In genomic region chr1:55732951-55733350, GRCm38 (mm10) we compare ENCODE assay signal across 18 mouse cellular contexts.
DNase-seq lines count a peak whose midpoint lies in the region; ATAC-seq and TF ChIP-seq lines count a peak whose summit lies in the region.
"Had no signal": no experiment of that assay in that cellular context is flagged by ENCODE, and none has a peak within 500 bp of the region (broad histone marks: within the 10 kb centered on the region; RNA-seq: fewer than 3 reads in every experiment).

No protein-coding gene starts in this region.

- H3K27ac ChIP-seq in left cerebral cortex, adult 2 months = peak overlapping the region; percentile 18
- H3K27ac ChIP-seq: embryonic facial prominence, embryonic 10.5 days; forebrain, embryonic 10.5 days; heart, adult 2 months; hindbrain, embryonic 12.5 days; stomach, embryonic 15.5 days had no signal

- TF ChIP-seq CTCF in left cerebral cortex, adult 2 months (IDR thresholded peaks at IDR 0.05) = no peak

- peak; percentile 56 to 78 for DNase-seq in adrenal gland, adult (ENCODE audit: inconsistent age in 2 of 2, low spot score in 1 of 2)
- DNase-seq in adrenal gland, postnatal 4 days (ENCODE audit: low spot score in 2 of 2) = no peak
- DNase-seq in left cerebral cortex, adult 2 months (ENCODE audit: extremely low spot score in 1 of 2, low spot score in 2 of 2) = no peak
- no peak for DNase-seq in left cerebral cortex, adult 9 months (ENCODE audit: low spot score in 2 of 2)
- peak; percentile 55 to 74 for DNase-seq in kidney, adult 8-10 months
- peak; percentile 28 to 57 for DNase-seq in kidney, postnatal 25 days
- no peak for DNase-seq in gastrocnemius, adult 8-10 months (ENCODE audit: low spot score in 2 of 2)
- DNase-seq: cerebellum, adult 9-10 months; forebrain, postnatal 0 days; gastrocnemius, postnatal 36 days; heart, adult 2 months had no signal

- H3K4me3 ChIP-seq in left cerebral cortex, adult 2 months = no peak overlapping the region
- H3K4me3 ChIP-seq: embryonic facial prominence, embryonic 10.5 days; forebrain, embryonic 10.5 days; heart, adult 2 months; hindbrain, embryonic 12.5 days; stomach, embryonic 15.5 days had no signal

- no peak for ATAC-seq in erythroblast, adult 5-6 weeks (replicated peaks; ENCODE audit: low FRiP score, poor library complexity, severe bottlenecking)
- ATAC-seq: activated CD4-positive, CD25-positive, alpha-beta regulatory T cell, adult 4 months; forebrain, postnatal 0 days; lung, postnatal 0 days had no signal

- intact Hi-C loops in left cerebral cortex, adult 2 months (cut with DNase I) = loop anchor here (5.0 kb wide), 1 partner anchor 66 kb away; no protein-coding TSS in a partner anchor

Comparison
In these comparisons a context has a peak if more than half of its experiments do, and no peak if none do; other contexts are left out.
1. DNase-seq: peak in adrenal gland, adult (2 of 2), kidney, adult 8-10 months (2 of 2) and kidney, postnatal 25 days (2 of 2); none in adrenal gland, postnatal 4 days (0 of 2), left cerebral cortex, adult 2 months (0 of 2), left cerebral cortex, adult 9 months (0 of 2) and gastrocnemius, adult 8-10 months (0 of 2).